Mouse (Mus musculus): ENCODE measurements at regions not wholly inside any gene's neighbourhood (a gene's known extent, or its start where the extent isn't known, plus 50 kb on each side); places are given as distances from the start of the nearest gene placed in this dataset.

- TF ChIP-seq ZNF384 (IDR thresholded peaks at IDR 0.05; ENCODE audit: low read depth, low read length) = no peak
- no peak for TF ChIP-seq MAFK (IDR thresholded peaks at IDR 0.05; ENCODE audit: insufficient read depth, low read depth, low read length)
- TF ChIP-seq CHD2 (IDR thresholded peaks at IDR 0.05; ENCODE audit: low read depth, low read length) = no peak
- TF ChIP-seq HCFC1 (IDR thresholded peaks at IDR 0.05; ENCODE audit: borderline replicate concordance, insufficient read depth, low read length) = no peak
- TF ChIP-seq ZC3H11A (IDR thresholded peaks at IDR 0.05; ENCODE audit: borderline replicate concordance, low read depth, low read length) = no peak
Measured at GRCm38 (mm10) chr2:105552092-105552491, 116.6 kb upstream of the Pax6 start.
